Mouse (Mus musculus): ENCODE results near the gene Dclre1b. TPM values are rescaled to one million over a fixed set of nuclear protein-coding genes. Genes with fewer than 3 reads are reported as not detected.
"Not testable (repeated sequence)": the region's sequence is repeated elsewhere in the genome, so short reads cannot be mapped to it uniquely, and the experiment has no call there.

Gene Dclre1b
- polyA plus RNA-seq (2015; fragmentation: Nextera tagmentation; extraction: Ambion mirVana) = 25.1 and 28.3 TPM in 2 replicates

DNA sequence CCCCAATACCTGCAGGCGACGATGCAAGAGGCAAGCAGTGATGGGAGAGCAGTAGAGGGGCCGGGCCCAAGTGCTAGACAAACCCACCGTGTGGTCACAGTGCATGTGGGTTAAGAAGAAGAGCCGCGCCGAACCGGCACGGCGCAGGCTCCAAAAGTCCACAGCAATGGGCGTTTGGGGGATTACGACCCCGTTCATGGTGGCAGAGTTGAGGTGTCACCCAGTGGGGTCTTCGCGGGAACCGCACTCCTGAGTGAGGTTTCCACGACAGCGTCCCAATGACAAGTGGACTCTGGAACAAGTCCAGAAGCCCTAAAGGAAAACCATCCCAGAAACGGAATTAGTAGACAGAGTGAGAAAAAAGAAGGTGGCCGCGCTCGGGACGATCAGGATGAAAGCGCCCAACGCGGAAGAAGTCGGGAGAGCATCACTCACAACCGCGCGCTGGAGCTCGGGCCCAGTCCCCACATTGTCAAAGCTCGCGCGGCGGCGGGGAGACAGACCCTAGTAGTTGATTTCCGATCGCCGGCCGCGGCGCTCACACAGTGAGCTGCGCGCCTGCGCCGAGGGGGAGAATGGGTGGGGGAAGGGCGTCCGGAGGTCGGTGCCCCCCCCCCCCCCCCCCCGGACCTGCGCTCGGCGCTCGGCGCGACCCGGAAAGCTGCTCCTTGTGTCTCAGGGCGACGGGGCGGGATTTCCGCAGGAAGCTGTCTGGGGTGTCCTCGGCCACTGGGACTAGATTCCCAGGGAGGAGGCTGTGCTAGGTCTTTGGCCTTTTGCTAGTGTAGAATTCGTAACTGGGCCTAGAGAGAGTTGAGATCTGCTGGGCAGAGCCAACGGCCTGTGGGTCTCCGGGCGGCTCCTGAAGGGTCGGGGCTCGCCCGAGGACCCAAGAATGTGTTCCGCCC lies at the start of gene Dclre1b, which contains the start of the genes Ap4b1 and Gm43064:
Gene Dclre1b (minus strand): TSS at position 554 of the 908 bp plus-strand sequence.
Gene Ap4b1 (plus strand): TSS at position 630 of the 908 bp plus-strand sequence.
Gene Gm43064 (plus strand): TSS at position 683 of the 908 bp plus-strand sequence.
- Histone ChIP-seq H3K9ac (peak within 1 kb of the TSS; percentile 80), H3K27me3 (no peaks in the 10 kb centered on the region), H3K9me3 (replicated peaks) (no peaks in the 10 kb centered on the region), H3K4me2 (peak within 1 kb of the TSS; percentile 74), H3K27ac (peak within 1 kb of the TSS; percentile 96), H3K4me3 (replicated peaks) (peak within 1 kb of the TSS; percentile 88), H3K4me1 (peaks cover 17% of the 10 kb centered on the region), H3K36me3 (peaks cover 43% of the 10 kb centered on the region)
- under 1% methylated on average over 64 of the region's 70 CpGs for WGBS
- ATAC-seq (replicated peaks; ENCODE audit: low FRiP score) = peak; percentile 98

DNA sequence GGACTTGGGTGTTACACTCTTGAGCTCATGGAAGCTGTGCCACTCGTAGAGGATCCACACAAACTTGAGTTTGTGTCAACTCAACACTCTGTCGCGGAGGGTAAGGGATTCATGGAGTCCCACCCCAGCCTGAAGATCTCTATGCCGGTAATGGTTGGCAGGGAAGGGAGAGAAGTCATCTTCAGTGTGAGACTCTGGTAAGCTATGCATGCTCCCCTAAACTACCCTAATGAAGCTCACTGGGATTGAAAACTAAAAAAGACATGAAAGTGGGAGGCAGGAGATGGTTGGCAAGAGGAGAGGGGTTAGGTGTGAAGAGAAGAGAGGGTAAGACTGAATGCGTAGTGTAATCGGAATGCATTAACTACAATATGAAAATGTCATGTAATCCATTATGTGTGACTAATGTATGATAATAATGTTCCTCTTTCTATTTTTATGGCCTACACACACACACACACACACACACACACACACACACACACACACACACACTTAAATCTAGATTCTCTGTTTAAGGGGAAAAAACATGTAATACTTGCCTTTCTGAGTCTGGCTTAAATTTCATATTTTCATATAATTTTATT lies 48.8 kb upstream of the Dclre1b start:
- H3K4me3 ChIP-seq (replicated peaks) = no peak overlapping the region
- no peak for ATAC-seq (replicated peaks; ENCODE audit: low FRiP score)
- no peaks in the 10 kb centered on the region for H3K9me3 ChIP-seq (replicated peaks)
- H3K4me1 ChIP-seq = 0 out of 2 replicates have a peak, but pooled peaks cover 6% of the 10 kb centered on the region
- WGBS = 91% methylated on average over 6 of the region's 6 CpGs
- no peaks in the 10 kb centered on the region for H3K27me3 ChIP-seq
- no peak overlapping the region for H3K27ac ChIP-seq
- H3K4me2 ChIP-seq = no peak overlapping the region
- H3K36me3 ChIP-seq = no peaks in the 10 kb centered on the region
- no peak overlapping the region for H3K9ac ChIP-seq

DNA sequence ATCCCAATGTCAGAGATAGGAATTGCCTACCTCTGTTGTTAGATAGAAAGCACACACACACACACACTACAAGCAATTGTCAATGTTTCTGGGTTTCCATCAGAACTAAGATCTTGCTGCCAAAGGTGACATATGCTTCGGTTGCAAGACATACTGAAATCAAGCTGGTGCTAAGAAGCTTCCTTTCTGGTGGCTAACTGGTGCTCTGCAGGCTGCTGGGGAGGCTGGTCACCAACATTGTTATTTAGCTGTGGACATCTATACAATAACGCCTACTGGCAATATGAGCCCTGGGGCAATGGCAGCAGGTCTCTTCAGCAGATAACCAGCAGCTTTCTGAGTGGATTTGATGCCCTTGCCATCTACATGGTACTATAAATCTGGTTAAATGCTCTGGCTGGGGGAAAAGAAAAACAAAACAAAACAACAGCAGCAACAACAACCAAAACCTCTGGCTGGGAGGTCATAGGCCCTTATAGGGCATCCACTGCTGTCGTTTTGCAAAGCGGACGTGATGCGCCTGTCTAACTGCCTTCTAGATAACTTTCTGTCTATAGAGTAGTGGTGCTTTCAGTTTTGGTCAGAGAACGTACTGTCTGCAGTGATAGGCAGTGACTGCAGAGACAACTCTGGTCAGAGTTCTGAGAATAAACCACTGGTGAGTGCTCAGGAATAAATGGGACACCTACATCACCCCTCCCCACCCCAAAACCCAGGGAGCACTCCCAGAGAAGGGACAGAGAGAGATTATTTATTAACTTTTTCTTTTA lies 48.0 kb upstream of the Dclre1b start:
- 0 out of 2 replicates have a peak, but pooled peaks cover 6% of the 10 kb centered on the region for H3K4me1 ChIP-seq

DNA sequence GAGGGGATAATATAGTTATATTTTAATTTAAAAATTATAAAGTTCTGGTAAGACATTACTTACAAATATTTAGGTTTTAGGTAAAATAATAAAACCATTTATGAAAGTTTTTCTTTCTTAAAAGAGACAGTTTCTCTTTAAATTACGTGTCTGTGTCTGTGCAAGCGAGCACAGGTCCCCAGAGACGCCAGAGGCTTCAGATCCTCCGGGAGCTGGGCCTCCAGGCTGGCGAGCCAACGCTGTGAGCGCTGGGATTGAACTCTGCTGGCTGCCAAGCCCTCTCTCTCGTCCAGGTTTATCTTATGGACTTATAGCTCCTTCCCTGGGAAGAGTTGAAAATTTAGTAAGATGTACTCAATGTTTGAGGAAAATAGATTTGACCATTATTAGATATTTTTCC lies 44.6 kb upstream of the Dclre1b start:
- no peak overlapping the region for H3K9ac ChIP-seq
- H3K4me1 ChIP-seq = no peaks in the 10 kb centered on the region
- H3K9me3 ChIP-seq (replicated peaks) = no peaks in the 10 kb centered on the region
- no peak overlapping the region for H3K4me3 ChIP-seq (replicated peaks)
- no peak overlapping the region for H3K4me2 ChIP-seq
- no peaks in the 10 kb centered on the region for H3K36me3 ChIP-seq
- ATAC-seq (replicated peaks; ENCODE audit: low FRiP score) = no peak
- no peaks in the 10 kb centered on the region for H3K27me3 ChIP-seq
- WGBS = 66% methylated on average over 8 of the region's 8 CpGs
- no peak overlapping the region for H3K27ac ChIP-seq

More for the DNA sequence above, 48.0 kb upstream of the Dclre1b start:
- no peak for ATAC-seq (replicated peaks; ENCODE audit: low FRiP score)
- Histone ChIP-seq H3K4me3 (replicated peaks) (no peak overlapping the region), H3K36me3 (no peaks in the 10 kb centered on the region), H3K4me2 (no peak overlapping the region), H3K9me3 (replicated peaks) (no peaks in the 10 kb centered on the region), H3K27ac (no peak overlapping the region), H3K9ac (no peak overlapping the region), H3K27me3 (no peaks in the 10 kb centered on the region)
- 83% methylated on average over 7 of the region's 7 CpGs for WGBS

DNA sequence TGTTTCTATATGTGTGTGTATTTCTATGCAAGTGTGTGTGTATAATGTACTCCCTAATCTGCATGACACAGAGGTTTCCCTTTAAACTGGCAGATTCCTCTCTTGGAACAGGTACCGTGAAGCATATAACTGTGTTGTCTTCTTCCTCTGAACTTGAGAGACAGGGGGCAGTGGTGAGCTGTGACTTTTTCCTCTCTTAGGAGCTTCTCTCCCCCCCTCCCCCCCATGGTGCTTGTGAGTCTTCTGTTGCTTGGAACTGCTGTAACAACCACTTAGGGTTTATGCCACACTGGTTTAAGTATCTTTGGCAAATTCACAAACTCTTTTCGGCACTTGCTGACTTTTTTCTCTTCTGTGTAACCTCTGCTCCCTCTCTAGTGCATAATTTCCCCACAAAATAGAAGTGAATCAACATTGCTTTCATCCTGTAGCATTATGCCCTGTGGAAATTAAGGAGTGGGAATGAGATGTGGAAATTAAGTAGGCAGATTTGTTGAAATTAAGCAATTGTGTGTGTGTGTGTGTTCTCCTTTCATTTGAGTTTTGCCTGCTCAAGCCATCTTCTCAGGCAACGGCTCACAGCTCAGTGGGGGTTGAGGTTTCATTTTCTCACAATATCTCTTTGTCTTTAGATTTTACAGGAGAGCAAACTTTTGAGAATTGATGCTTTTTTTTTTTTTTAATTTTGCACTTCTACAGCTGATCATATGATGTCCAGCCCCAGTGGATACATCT lies 43.5 kb upstream of the Dclre1b start:
- 71% methylated on average over 3 of the region's 3 CpGs for WGBS
- no peaks in the 10 kb centered on the region for H3K9me3 ChIP-seq (replicated peaks)
- no peaks in the 10 kb centered on the region for H3K4me1 ChIP-seq
- no peaks in the 10 kb centered on the region for H3K36me3 ChIP-seq
- ATAC-seq (replicated peaks; ENCODE audit: low FRiP score) = no peak
- no peak overlapping the region for H3K27ac ChIP-seq
- no peak overlapping the region for H3K9ac ChIP-seq
- no peak overlapping the region for H3K4me2 ChIP-seq
- no peaks in the 10 kb centered on the region for H3K27me3 ChIP-seq
- H3K4me3 ChIP-seq (replicated peaks) = no peak overlapping the region

DNA sequence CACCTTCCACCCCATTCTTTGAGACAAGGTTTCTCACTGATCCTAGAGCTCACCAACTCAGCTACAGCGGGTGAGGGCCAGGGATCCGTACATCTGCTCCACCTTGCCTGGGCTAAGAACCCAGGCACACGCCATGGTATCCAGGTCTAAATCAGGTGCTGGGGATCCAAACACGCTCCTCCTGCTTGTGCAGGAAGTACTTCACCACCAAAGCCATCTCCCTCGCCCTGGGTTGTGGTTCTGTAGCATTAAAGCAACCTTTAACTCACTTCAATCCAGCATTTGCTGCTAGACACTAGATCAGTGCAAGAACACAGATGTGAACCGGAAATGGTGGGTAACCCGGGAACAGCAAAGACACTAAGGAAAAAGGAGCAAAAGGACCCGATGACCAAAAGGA lies 42.6 kb upstream of the Dclre1b start:
- Histone ChIP-seq H3K9me3 (replicated peaks) (no peaks in the 10 kb centered on the region), H3K27me3 (no peaks in the 10 kb centered on the region)
- ATAC-seq (replicated peaks; ENCODE audit: low FRiP score) = no peak

DNA sequence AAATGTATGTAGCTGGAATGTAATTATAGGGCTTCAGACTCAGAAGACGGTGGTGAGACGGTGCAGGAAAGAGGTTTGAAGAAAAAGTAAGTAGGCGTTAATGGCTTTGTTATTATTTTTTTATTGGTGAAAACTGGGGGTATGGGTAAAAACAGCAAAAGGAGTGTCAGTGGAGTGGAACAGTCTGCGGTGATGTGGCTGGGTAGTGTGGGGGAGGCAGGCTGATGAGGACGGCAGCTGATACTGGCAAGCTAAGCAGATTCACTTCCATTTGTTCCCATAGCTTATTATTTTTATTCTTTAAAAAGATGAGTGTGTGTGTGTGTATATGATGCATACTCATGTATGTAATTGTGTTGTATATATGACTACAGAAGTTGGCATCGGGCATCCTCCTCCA lies 42.2 kb upstream of the Dclre1b start:
- H3K4me2 ChIP-seq = no peak overlapping the region
- no peaks in the 10 kb centered on the region for H3K36me3 ChIP-seq
- ATAC-seq (replicated peaks; ENCODE audit: low FRiP score) = no peak
- no peaks in the 10 kb centered on the region for H3K27me3 ChIP-seq
- H3K9ac ChIP-seq = no peak overlapping the region
- no peaks in the 10 kb centered on the region for H3K9me3 ChIP-seq (replicated peaks)
- 76% methylated on average over 6 of the region's 6 CpGs for WGBS
- no peaks in the 10 kb centered on the region for H3K4me1 ChIP-seq
- no peak overlapping the region for H3K27ac ChIP-seq
- no peak overlapping the region for H3K4me3 ChIP-seq (replicated peaks)

More for the DNA sequence above, 42.6 kb upstream of the Dclre1b start:
- H3K4me2 ChIP-seq = no peak overlapping the region
- WGBS = 88% methylated on average over 8 of the region's 8 CpGs
- no peaks in the 10 kb centered on the region for H3K36me3 ChIP-seq
- no peak overlapping the region for H3K9ac ChIP-seq
- H3K4me3 ChIP-seq (replicated peaks) = no peak overlapping the region
- H3K27ac ChIP-seq = no peak overlapping the region
- no peaks in the 10 kb centered on the region for H3K4me1 ChIP-seq

DNA sequence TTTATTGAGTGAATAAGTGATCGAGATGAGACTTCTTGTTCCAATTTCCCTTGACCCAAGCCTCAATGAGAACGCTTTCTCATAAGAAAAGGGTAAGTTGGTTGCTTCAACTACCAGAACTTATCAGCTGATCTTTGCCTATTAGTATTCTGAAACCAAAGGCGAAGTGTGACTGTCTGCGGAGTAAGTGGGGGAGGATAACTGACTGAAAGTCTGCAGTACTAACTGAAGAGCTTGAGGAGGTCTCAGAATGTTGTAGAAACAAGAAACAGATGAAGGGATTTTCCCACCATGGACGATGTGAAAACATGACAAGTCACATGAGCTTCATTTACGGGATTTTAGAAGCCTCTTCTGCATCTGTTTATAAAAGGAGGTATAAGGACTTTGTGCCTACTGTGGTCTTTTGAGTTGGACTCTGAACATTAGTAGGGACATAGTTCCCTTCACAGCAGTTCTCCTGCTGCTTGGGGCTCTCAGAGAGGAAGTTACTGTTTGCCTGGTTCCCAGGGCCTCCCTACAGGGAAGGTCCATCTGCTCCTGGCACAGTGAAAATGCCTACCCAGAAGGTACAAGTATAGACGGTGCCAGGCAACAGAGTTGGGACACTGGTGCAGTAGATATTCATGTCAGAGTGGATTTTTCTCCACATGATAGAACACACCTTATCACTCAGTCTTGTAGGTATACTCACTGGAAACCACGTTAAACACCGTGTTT lies 41.6 kb upstream of the Dclre1b start:
- no peak for ATAC-seq (replicated peaks; ENCODE audit: low FRiP score)
- H3K27me3 ChIP-seq = no peaks in the 10 kb centered on the region
- no peak overlapping the region for H3K4me2 ChIP-seq
- no peak overlapping the region for H3K27ac ChIP-seq
- WGBS = 79% methylated on average over 9 of the region's 9 CpGs
- no peak overlapping the region for H3K4me3 ChIP-seq (replicated peaks)
- H3K9me3 ChIP-seq (replicated peaks) = no peaks in the 10 kb centered on the region
- H3K4me1 ChIP-seq = no peaks in the 10 kb centered on the region
- no peak overlapping the region for H3K9ac ChIP-seq
- H3K36me3 ChIP-seq = no peaks in the 10 kb centered on the region

DNA sequence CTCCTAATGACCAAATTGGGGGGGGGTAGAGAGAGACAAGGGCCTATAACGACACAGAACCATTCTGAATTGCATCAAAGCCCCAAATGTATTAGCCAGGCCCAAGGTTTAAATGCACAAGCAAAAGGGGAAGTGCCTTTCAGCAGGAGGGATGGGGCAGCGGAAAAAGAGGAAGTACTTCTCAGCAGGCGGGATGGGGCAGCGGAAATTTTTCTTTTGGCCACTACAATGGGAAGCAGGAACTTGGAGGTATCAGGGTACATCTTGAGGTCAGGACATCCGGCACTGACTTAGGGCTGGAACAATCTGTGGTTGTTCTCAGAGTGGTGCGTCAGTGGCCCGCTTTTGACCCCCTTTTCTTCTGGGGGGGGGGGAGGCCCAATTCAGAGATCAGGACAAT lies 31.7 kb upstream of the Dclre1b start:
- not testable (repeated sequence) for H3K4me1 ChIP-seq; H3K4me2 ChIP-seq; H3K4me3 ChIP-seq (replicated peaks); H3K9me3 ChIP-seq (replicated peaks); H3K36me3 ChIP-seq; H3K9ac ChIP-seq; ATAC-seq (replicated peaks; ENCODE audit: low FRiP score); H3K27me3 ChIP-seq; H3K27ac ChIP-seq
- WGBS = 92% methylated on average over 7 of the region's 7 CpGs

DNA sequence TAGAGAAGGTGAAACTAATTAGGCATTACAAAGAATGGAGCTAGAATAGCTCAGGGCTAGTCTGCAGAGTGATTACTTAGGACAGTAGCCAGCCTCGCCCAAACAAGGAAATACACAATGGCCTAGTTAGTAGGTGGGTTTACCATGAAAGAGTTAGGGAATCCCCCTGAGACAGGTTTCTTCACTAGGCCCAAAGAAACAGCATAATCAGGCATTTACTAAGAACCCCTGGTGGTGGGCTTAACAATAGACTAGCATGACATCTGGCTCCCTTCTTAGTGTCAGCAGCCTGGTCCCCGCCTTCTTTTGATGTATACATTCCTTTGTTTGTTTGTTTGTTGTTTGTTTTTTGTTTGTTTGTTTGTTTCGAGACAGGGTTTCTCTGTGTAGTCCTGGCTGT lies 31.0 kb upstream of the Dclre1b start:
- H3K9me3 ChIP-seq (replicated peaks); H3K36me3 ChIP-seq; H3K27me3 ChIP-seq; H3K4me1 ChIP-seq; H3K4me2 ChIP-seq; ATAC-seq (replicated peaks; ENCODE audit: low FRiP score); H3K4me3 ChIP-seq (replicated peaks); H3K9ac ChIP-seq; H3K27ac ChIP-seq: not testable (repeated sequence)
- 84% methylated on average over 3 of the region's 3 CpGs for WGBS

DNA sequence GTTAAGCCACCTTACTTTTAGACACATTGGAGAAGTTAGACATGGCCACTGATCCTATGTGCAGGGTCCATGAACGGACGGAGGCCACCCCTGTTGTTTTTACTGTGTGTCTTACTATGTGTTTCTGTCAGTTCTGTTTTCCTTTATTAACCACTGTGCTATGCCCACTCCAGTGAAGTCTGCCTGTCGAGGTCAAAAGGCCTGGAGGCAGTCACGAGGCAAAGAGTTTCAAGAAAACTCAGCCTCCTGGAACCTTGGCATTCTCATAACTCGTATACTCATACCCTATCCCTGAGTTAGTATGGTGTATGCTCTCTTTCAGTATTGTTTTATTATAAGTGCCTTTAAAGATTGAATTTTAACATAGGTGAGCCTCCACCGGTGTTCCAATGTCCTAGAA lies 30.5 kb upstream of the Dclre1b start:
- Histone ChIP-seq H3K36me3 (no peaks in the 10 kb centered on the region), H3K4me1 (no peaks in the 10 kb centered on the region), H3K4me2 (no peak overlapping the region), H3K27ac (no peak overlapping the region), H3K9me3 (replicated peaks) (0 out of 2 replicates have a peak, but pooled peaks cover 8% of the 10 kb centered on the region), H3K9ac (no peak overlapping the region), H3K4me3 (replicated peaks) (no peak overlapping the region), H3K27me3 (no peaks in the 10 kb centered on the region)
- no peak for ATAC-seq (replicated peaks; ENCODE audit: low FRiP score)
- 91% methylated on average over 6 of the region's 6 CpGs for WGBS

All from kidney, embryonic 15.5 days (tissue).